Mouse (Mus musculus): ENCODE results near the gene Prune1. TPM values are rescaled to one million over a fixed set of nuclear protein-coding genes. Genes with fewer than 3 reads are reported as not detected.

Gene Prune1
- total and polyA plus RNA-seq, 2 experiments from 2014 or later, result 77.3 to 78.9 TPM

- Histone ChIP-seq H3K27me3 (ENCODE audit: insufficient read depth, low read length) (no peaks in the 10 kb centered on the region), H3K4me3 (ENCODE audit: low read depth, low read length) (peak overlapping the region; percentile 9), H3K4me2 (ENCODE audit: low read depth, low read length, poor library complexity, severe bottlenecking) (peak overlapping the region; percentile 31; the same call in 1 of the 2 replicates), H3K4me1 (ENCODE audit: insufficient read depth, low read length) (peaks cover 14% of the 10 kb centered on the region; the same call in 1 of the 2 replicates), H3K27ac (ENCODE audit: low read depth, low read length) (no peak overlapping the region), H3K9ac (replicated peaks; ENCODE audit: low read length, poor library complexity, severe bottlenecking) (no peak overlapping the region), H3K36me3 (ENCODE audit: insufficient read depth, low read length) (peaks cover 22% of the 10 kb centered on the region; the same call in 1 of the 2 replicates), H3K9me3 (ENCODE audit: low read length) (no peaks in the 10 kb centered on the region)
- ATAC-seq (ENCODE audit: low FRiP score), result no peak
- 23% methylated on average over 6 of the region's 6 CpGs for WGBS
- peak; percentile 46 for DNase-seq (ENCODE audit: low spot score)
- no peak for TF ChIP-seq CTCF (IDR thresholded peaks at IDR 0.05)
These were observed 57.6 kb downstream of the Prune1 start for GRCm38 (mm10) chr3:95224295-95224694.

- H3K4me3 ChIP-seq (ENCODE audit: low read depth, low read length), result no peak overlapping the region
- no peak for TF ChIP-seq CTCF (IDR thresholded peaks at IDR 0.05)
- H3K36me3 ChIP-seq (ENCODE audit: insufficient read depth, low read length), result peaks cover 23% of the 10 kb centered on the region; the same call in 1 of the 2 replicates
- WGBS, result 97% methylated on average over 2 of the region's 2 CpGs
- no peaks in the 10 kb centered on the region for H3K9me3 ChIP-seq (ENCODE audit: low read length)
- H3K27ac ChIP-seq (ENCODE audit: low read depth, low read length), result no peak overlapping the region
- no peak overlapping the region for H3K4me2 ChIP-seq (ENCODE audit: low read depth, low read length, poor library complexity, severe bottlenecking)
- no peak overlapping the region for H3K9ac ChIP-seq (replicated peaks; ENCODE audit: low read length, poor library complexity, severe bottlenecking)
- H3K4me1 ChIP-seq (ENCODE audit: insufficient read depth, low read length), result peaks cover 14% of the 10 kb centered on the region; the same call in 1 of the 2 replicates
- ATAC-seq (ENCODE audit: low FRiP score) (no peak), DNase-seq (ENCODE audit: low spot score) (no peak)
- no peaks in the 10 kb centered on the region for H3K27me3 ChIP-seq (ENCODE audit: insufficient read depth, low read length)
These were observed 58.8 kb downstream of the Prune1 start for GRCm38 (mm10) chr3:95223041-95223440.

- Histone ChIP-seq H3K27ac (ENCODE audit: low read depth, low read length) (no peak overlapping the region), H3K4me3 (ENCODE audit: low read depth, low read length) (no peak overlapping the region; the same call in 1 of the 2 replicates), H3K27me3 (ENCODE audit: insufficient read depth, low read length) (no peaks in the 10 kb centered on the region), H3K9me3 (ENCODE audit: low read length) (no peaks in the 10 kb centered on the region), H3K4me2 (ENCODE audit: low read depth, low read length, poor library complexity, severe bottlenecking) (peak overlapping the region; percentile 67; the same call in 1 of the 2 replicates), H3K4me1 (ENCODE audit: insufficient read depth, low read length) (no peaks in the 10 kb centered on the region), H3K9ac (replicated peaks; ENCODE audit: low read length, poor library complexity, severe bottlenecking) (no peak overlapping the region), H3K36me3 (ENCODE audit: insufficient read depth, low read length) (peaks cover 29% of the 10 kb centered on the region; the same call in 1 of the 2 replicates)
- 83% methylated on average over 6 of the region's 6 CpGs for WGBS
- DNase-seq (ENCODE audit: low spot score) (no peak), ATAC-seq (ENCODE audit: low FRiP score) (no peak)
- TF ChIP-seq CTCF (IDR thresholded peaks at IDR 0.05), result peak; percentile 3; the same call in 1 of the 2 replicates
These were observed 63.3 kb downstream of the Prune1 start for GRCm38 (mm10) chr3:95218466-95219137.

GRCm38 (mm10) chr3:95217255-95218134 lies 64.4 kb downstream of the Prune1 start, which contains the start of gene Gabpb2:
TSS of gene Gabpb2 (minus strand) at chr3:95217916.
- peak; percentile 91 for ATAC-seq (ENCODE audit: low FRiP score)
- Histone ChIP-seq H3K4me2 (ENCODE audit: low read depth, low read length, poor library complexity, severe bottlenecking) (peak within 1 kb of the TSS; percentile 67), H3K9ac (replicated peaks; ENCODE audit: low read length, poor library complexity, severe bottlenecking) (peak within 1 kb of the TSS; percentile 87), H3K4me3 (ENCODE audit: low read depth, low read length) (peak within 1 kb of the TSS; percentile 63), H3K36me3 (ENCODE audit: insufficient read depth, low read length) (peaks cover 21% of the 10 kb centered on the region; the same call in 1 of the 2 replicates), H3K27me3 (ENCODE audit: insufficient read depth, low read length) (no peaks in the 10 kb centered on the region), H3K9me3 (ENCODE audit: low read length) (no peaks in the 10 kb centered on the region), H3K27ac (ENCODE audit: low read depth, low read length) (peak within 1 kb of the TSS; percentile 96), H3K4me1 (ENCODE audit: insufficient read depth, low read length) (no peaks in the 10 kb centered on the region)
- DNase-seq (ENCODE audit: low spot score), result peak; percentile 93
- peak; percentile 82 for TF ChIP-seq CTCF (IDR thresholded peaks at IDR 0.05)
- WGBS, result under 1% methylated on average over 52 of the region's 56 CpGs

GRCm38 (mm10) chr3:95216655-95217254 lies 65.1 kb downstream of the Prune1 start:
- no peak for DNase-seq (ENCODE audit: low spot score)
- peak overlapping the region; percentile 67 for H3K4me2 ChIP-seq (ENCODE audit: low read depth, low read length, poor library complexity, severe bottlenecking)
- no peak for TF ChIP-seq CTCF (IDR thresholded peaks at IDR 0.05)
- 20% methylated on average over 4 of the region's 4 CpGs for WGBS
- peak overlapping the region; percentile 87; the same call in 1 of the 2 replicates for H3K9ac ChIP-seq (replicated peaks; ENCODE audit: low read length, poor library complexity, severe bottlenecking)
- H3K4me3 ChIP-seq (ENCODE audit: low read depth, low read length), result peak overlapping the region; percentile 63
- H3K27me3 ChIP-seq (ENCODE audit: insufficient read depth, low read length), result no peaks in the 10 kb centered on the region
- H3K4me1 ChIP-seq (ENCODE audit: insufficient read depth, low read length), result no peaks in the 10 kb centered on the region
- peak overlapping the region; percentile 96 for H3K27ac ChIP-seq (ENCODE audit: low read depth, low read length)
- no peak; the same call in 1 of the 2 replicates for ATAC-seq (ENCODE audit: low FRiP score)
- peaks cover 19% of the 10 kb centered on the region; the same call in 1 of the 2 replicates for H3K36me3 ChIP-seq (ENCODE audit: insufficient read depth, low read length)
- H3K9me3 ChIP-seq (ENCODE audit: low read length), result no peaks in the 10 kb centered on the region
